Mouse (Mus musculus) lung, postnatal 0 days (tissue): Measurements from ENCODE around the gene Raly.

Experiments used
- CTCF ChIP-seq: IDR thresholded peaks from 2 replicates; pipeline ENCODE4 v1.5.1; 2016; ENCODE audit warnings: antibody characterized with exemption, mild to moderate bottlenecking
- EP300 ChIP-seq: IDR thresholded peaks from 2 replicates; pipeline ENCODE4 v1.6.1; 2016; ENCODE audit warnings: antibody characterized with exemption, mild to moderate bottlenecking, control low read depth

- TF ChIP-seq CTCF: no peak
- TF ChIP-seq EP300: no peak
These were observed 36.8 kb upstream of the Raly start for GRCm38 (mm10) chr2:154754068-154754560.
